Mouse (Mus musculus) neural tube, embryonic 12.5 days (tissue): Measurements from ENCODE around the gene 2200002D01Rik. TPM values are rescaled to one million over a fixed set of nuclear protein-coding genes. Genes with fewer than 3 reads are reported as not detected.

Experiments used
- ATAC-seq: fragments of 200-750 bp; cut with Nextera tagmentation; 2 replicates; pipeline ENCODE4 v1.8.0; 2017; ENCODE audit warnings: low read depth, mild to moderate bottlenecking, moderate TSS enrichment, moderate library complexity; ENCODE audit not compliant: low FRiP score
- H3K27ac ChIP-seq: fragments of 300-500 bp; sonication (generic); 2 replicates; pipeline ENCODE4 v1.5.1; 2016
- H3K27me3 ChIP-seq: fragments of 300-500 bp; sonication (generic); replicated peaks from 2 replicates; pipeline ENCODE4 v1.6.1; 2016; ENCODE audit warnings: mild to moderate bottlenecking
- H3K36me3 ChIP-seq: fragments of 300-500 bp; sonication (generic); 2 replicates; pipeline ENCODE4 v1.6.1; 2016; ENCODE audit warnings: mild to moderate bottlenecking
- H3K4me1 ChIP-seq: fragments of 300-500 bp; sonication (generic); 2 replicates; pipeline ENCODE4 v1.6.1; 2016
- H3K4me2 ChIP-seq: fragments of 300-500 bp; sonication (generic); replicated peaks from 2 replicates; pipeline ENCODE4 v1.6.1; 2016; ENCODE audit warnings: mild to moderate bottlenecking
- H3K4me3 ChIP-seq: fragments of 300-500 bp; sonication (generic); 2 replicates; pipeline ENCODE4 v1.5.1; 2016
- H3K9ac ChIP-seq: fragments of 300-500 bp; sonication (generic); 2 replicates; pipeline ENCODE4 v1.6.1; 2016; ENCODE audit warnings: mild to moderate bottlenecking
- H3K9me3 ChIP-seq: fragments of 300-500 bp; sonication (generic); 2 replicates; pipeline ENCODE4 v1.6.1; 2016; ENCODE audit warnings: mild to moderate bottlenecking
- WGBS: fragments of 180-500 bp; shearing (Covaris S2); methylation state at CpG from one replicate; pipeline ENCODE4 v1.1.7; 2016; 5-methylcytosine and 5-hydroxymethylcytosine counted together
- polyA plus RNA-seq: library from polyadenylated mRNA; unstranded; fragments of >200 nt; fragmentation: Nextera tagmentation; extraction: Ambion mirVana; gene quantifications from 2 replicates; pipeline ENCODE4 v1.2.1, GENCODE M21; 2016

The 2200002D01Rik gene
- polyA plus RNA-seq, 1 experiment from 2014 or later = 1.6 TPM

- H3K9ac ChIP-seq = no peak overlapping the region
- H3K27ac ChIP-seq = no peak overlapping the region
- no peaks in the 10 kb centered on the region for H3K4me1 ChIP-seq
- H3K4me3 ChIP-seq = no peak overlapping the region
- H3K27me3 ChIP-seq = no peaks in the 10 kb centered on the region
- WGBS = 80% methylated on average over 8 of the region's 8 CpGs
- H3K36me3 ChIP-seq = no peaks in the 10 kb centered on the region
- ATAC-seq = no peak
- H3K4me2 ChIP-seq = no peak overlapping the region
- H3K9me3 ChIP-seq = no peaks in the 10 kb centered on the region
Measured at GRCm38 (mm10) chr7:29271687-29272465, 23.6 kb upstream of the 2200002D01Rik start.

DNA sequence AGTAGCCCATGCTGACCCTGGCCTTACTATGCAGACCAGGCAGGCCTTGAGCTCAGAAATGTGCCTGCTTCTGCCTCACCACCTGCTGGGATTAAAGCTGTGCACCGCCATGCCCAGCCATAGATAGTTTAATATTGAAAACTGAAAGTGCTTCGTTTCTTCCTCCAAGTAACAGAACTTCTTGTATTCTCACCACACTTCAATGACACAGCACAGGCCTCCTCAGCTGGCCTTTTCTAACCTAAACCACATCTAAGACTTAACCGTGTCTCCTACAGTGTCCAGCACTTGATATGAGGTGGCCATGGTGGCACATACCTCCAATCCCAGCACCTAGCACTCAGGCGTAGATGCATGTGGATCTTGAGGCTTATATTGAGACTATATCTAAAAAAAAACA, 22.2 kb upstream of the 2200002D01Rik start:
- 90% methylated on average over 4 of the region's 4 CpGs for WGBS
- H3K4me1 ChIP-seq = no peaks in the 10 kb centered on the region

DNA sequence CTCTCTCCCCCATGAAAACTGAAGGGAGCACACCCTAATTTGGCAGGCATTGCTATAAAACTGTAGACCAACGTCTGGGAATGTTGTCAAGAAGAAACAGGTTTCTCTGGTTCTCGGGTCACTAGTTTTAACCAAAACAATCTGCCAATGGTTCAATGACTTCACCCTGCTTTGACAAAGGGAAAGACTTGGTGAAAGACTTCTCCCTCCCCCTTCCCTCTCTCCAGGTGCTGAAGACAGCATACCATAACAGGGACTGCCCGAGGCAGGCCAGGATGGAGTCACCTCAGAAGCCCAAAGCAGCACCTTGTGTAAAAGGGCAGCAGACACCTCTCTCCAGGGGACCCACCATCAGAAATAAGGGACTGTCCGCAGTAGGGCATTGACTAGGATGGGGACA, 18.7 kb upstream of the 2200002D01Rik start:
- Histone ChIP-seq H3K27ac (no peak overlapping the region), H3K36me3 (no peaks in the 10 kb centered on the region), H3K9me3 (no peaks in the 10 kb centered on the region), H3K27me3 (no peaks in the 10 kb centered on the region), H3K9ac (no peak overlapping the region), H3K4me1 (no peaks in the 10 kb centered on the region), H3K4me2 (no peak overlapping the region), H3K4me3 (no peak overlapping the region)
- ATAC-seq = no peak
- WGBS = 68% methylated on average over 4 of the region's 4 CpGs

More for the DNA sequence above, 22.2 kb upstream of the 2200002D01Rik start:
- H3K27me3 ChIP-seq = no peaks in the 10 kb centered on the region
- no peak overlapping the region for H3K4me3 ChIP-seq
- no peaks in the 10 kb centered on the region for H3K9me3 ChIP-seq
- no peak overlapping the region for H3K9ac ChIP-seq
- no peak for ATAC-seq
- no peak overlapping the region for H3K27ac ChIP-seq
- H3K4me2 ChIP-seq = no peak overlapping the region
- no peaks in the 10 kb centered on the region for H3K36me3 ChIP-seq

- H3K27me3 ChIP-seq = no peaks in the 10 kb centered on the region
- H3K4me1 ChIP-seq = no peaks in the 10 kb centered on the region
- H3K27ac ChIP-seq = no peak overlapping the region
- H3K36me3 ChIP-seq = no peaks in the 10 kb centered on the region
- H3K4me2 ChIP-seq = no peak overlapping the region
- H3K9ac ChIP-seq = no peak overlapping the region
- WGBS = 90% methylated on average over 7 of the region's 7 CpGs
- no peaks in the 10 kb centered on the region for H3K9me3 ChIP-seq
- H3K4me3 ChIP-seq = no peak overlapping the region
- no peak for ATAC-seq
Measured at GRCm38 (mm10) chr7:29265636-29266035, 17.4 kb upstream of the 2200002D01Rik start.

DNA sequence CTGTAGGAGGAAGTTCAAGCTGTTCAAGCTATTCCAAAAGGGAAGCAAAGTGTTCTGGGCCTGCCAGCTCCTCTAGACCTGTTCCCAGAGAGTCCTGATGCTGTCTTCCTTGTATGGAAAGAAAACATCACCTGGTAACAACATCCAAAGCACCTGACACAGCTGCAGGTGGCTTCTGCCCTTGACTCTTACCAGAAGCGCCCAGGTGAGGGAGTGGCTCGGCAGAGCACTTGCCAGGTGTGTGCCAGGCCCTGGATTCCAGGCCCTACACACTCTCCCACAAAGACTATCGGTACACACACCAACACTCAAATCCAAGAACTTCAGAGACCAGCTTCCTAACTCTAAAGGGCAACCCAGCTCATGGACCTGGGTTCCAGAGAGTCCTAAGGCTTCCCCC, 15.6 kb upstream of the 2200002D01Rik start:
- Histone ChIP-seq H3K9me3 (no peaks in the 10 kb centered on the region), H3K4me3 (no peak overlapping the region), H3K36me3 (no peaks in the 10 kb centered on the region), H3K27ac (no peak overlapping the region), H3K4me2 (no peak overlapping the region), H3K9ac (no peak overlapping the region), H3K27me3 (no peaks in the 10 kb centered on the region), H3K4me1 (peaks cover 7% of the 10 kb centered on the region)
- 93% methylated on average over 3 of the region's 3 CpGs for WGBS
- no peak for ATAC-seq

DNA sequence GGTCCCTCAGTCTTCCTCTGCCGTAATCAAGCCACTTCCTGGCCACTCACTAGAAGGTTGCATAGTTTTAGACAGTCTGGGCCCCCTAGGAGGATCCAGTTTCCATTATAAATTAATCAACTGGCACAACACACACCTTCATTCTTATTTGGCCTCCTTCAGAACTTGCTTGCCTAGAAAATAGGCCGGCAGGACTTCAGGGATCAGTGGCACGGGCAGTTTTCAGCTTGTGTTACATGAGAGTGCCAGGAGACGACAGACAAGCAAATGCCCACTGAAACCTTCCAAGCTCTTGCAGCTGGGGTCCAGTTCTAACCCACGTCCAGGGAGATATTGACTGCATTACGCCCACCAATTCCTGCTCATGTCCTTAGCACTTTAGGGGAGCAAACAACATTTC, 13.9 kb upstream of the 2200002D01Rik start:
- Histone ChIP-seq H3K4me3 (no peak overlapping the region), H3K36me3 (no peaks in the 10 kb centered on the region), H3K27me3 (no peaks in the 10 kb centered on the region), H3K27ac (no peak overlapping the region), H3K4me1 (peaks cover 7% of the 10 kb centered on the region), H3K4me2 (no peak overlapping the region), H3K9me3 (no peaks in the 10 kb centered on the region), H3K9ac (no peak overlapping the region)
- ATAC-seq = no peak
- WGBS = 81% methylated on average over 6 of the region's 6 CpGs

GRCm38 (mm10) chr7:29259781-29260730, 11.8 kb upstream of the 2200002D01Rik start:
- H3K4me2 ChIP-seq = no peak overlapping the region
- H3K27me3 ChIP-seq = no peaks in the 10 kb centered on the region
- WGBS = 76% methylated on average over 10 of the region's 10 CpGs
- H3K4me1 ChIP-seq = peaks cover 7% of the 10 kb centered on the region
- no peak overlapping the region for H3K4me3 ChIP-seq
- no peaks in the 10 kb centered on the region for H3K36me3 ChIP-seq
- 0 out of 2 replicates have a peak overlapping the region, but pooled peaks have one; percentile 18 for H3K9ac ChIP-seq
- no peaks in the 10 kb centered on the region for H3K9me3 ChIP-seq
- H3K27ac ChIP-seq = no peak overlapping the region
- no peak for ATAC-seq

DNA sequence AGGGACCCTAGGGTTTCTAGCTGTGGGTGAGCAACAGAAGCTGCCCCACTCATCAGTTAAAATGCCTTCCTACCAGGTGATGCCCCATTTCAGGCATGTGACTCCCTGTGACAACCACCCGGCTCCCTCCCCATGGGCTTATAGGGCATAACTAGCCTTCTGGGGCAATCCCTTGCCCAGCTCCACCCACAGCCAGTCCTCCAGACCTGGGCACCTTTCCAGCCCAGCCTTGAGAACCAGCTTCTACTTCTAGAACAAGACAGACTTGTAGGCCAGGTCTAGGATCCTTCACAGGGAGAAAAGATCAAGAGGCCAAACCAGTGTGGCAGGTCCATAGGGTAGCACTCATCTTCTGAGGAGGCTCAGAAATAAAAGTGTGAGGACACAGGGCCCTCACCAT, 9.1 kb upstream of the 2200002D01Rik start:
- Histone ChIP-seq H3K27ac (no peak overlapping the region), H3K9ac (no peak overlapping the region)
- 92% methylated on average over 1 of the region's 1 CpGs for WGBS

GRCm38 (mm10) chr7:29255875-29256274, 7.6 kb upstream of the 2200002D01Rik start:
- no peaks in the 10 kb centered on the region for H3K9me3 ChIP-seq
- H3K9ac ChIP-seq = no peak overlapping the region
- no peak overlapping the region for H3K4me2 ChIP-seq
- WGBS = 89% methylated on average over 4 of the region's 4 CpGs
- H3K36me3 ChIP-seq = no peaks in the 10 kb centered on the region
- no peak overlapping the region for H3K27ac ChIP-seq
- ATAC-seq = no peak
- no peaks in the 10 kb centered on the region for H3K27me3 ChIP-seq
- no peak overlapping the region for H3K4me3 ChIP-seq
- H3K4me1 ChIP-seq = peaks cover 7% of the 10 kb centered on the region

More for the DNA sequence above, 9.1 kb upstream of the 2200002D01Rik start:
- ATAC-seq = no peak
- no peak overlapping the region for H3K4me3 ChIP-seq
- peaks cover 7% of the 10 kb centered on the region for H3K4me1 ChIP-seq
- H3K27me3 ChIP-seq = no peaks in the 10 kb centered on the region
- H3K36me3 ChIP-seq = no peaks in the 10 kb centered on the region
- no peak overlapping the region for H3K4me2 ChIP-seq
- no peaks in the 10 kb centered on the region for H3K9me3 ChIP-seq

- no peak overlapping the region for H3K4me2 ChIP-seq
- H3K36me3 ChIP-seq = no peaks in the 10 kb centered on the region
- H3K9ac ChIP-seq = no peak overlapping the region
- WGBS = 73% methylated on average over 5 of the region's 5 CpGs
- H3K4me3 ChIP-seq = no peak overlapping the region
- ATAC-seq = no peak
- no peaks in the 10 kb centered on the region for H3K4me1 ChIP-seq
- H3K27me3 ChIP-seq = 0 out of 2 replicates have a peak, but pooled peaks cover 2% of the 10 kb centered on the region
- H3K27ac ChIP-seq = no peak overlapping the region
- H3K9me3 ChIP-seq = no peaks in the 10 kb centered on the region
Measured at GRCm38 (mm10) chr7:29253842-29254241, 5.6 kb upstream of the 2200002D01Rik start.

DNA sequence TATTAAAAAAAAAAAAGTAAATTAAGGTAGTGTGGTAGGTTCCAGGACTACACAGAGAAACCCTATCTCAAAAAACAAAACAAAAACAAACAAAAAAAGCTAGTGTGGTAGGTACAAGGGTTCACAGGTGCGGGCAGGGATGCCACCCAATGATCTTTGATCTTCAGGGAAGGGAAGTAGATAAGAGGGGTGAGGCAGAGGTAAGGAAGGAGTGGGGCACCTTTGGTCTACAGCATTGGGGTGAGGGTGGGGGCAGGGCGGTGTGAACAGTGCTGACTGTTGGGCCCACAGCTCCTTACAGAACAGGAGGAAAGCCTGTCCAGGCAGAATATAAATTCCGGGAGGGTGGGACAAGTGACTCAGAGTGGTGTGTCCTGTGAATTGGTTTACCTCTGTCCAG, 2.9 kb upstream of the 2200002D01Rik start:
- Histone ChIP-seq H3K27ac (no peak overlapping the region), H3K4me1 (0 out of 2 replicates have a peak, but pooled peaks cover 7% of the 10 kb centered on the region), H3K9me3 (no peaks in the 10 kb centered on the region), H3K27me3 (peaks cover 18% of the 10 kb centered on the region), H3K36me3 (peaks cover 5% of the 10 kb centered on the region; the same call in 1 of the 2 replicates), H3K9ac (no peak overlapping the region), H3K4me3 (no peak overlapping the region), H3K4me2 (no peak overlapping the region)
- ATAC-seq = no peak
- 83% methylated on average over 3 of the region's 3 CpGs for WGBS

DNA sequence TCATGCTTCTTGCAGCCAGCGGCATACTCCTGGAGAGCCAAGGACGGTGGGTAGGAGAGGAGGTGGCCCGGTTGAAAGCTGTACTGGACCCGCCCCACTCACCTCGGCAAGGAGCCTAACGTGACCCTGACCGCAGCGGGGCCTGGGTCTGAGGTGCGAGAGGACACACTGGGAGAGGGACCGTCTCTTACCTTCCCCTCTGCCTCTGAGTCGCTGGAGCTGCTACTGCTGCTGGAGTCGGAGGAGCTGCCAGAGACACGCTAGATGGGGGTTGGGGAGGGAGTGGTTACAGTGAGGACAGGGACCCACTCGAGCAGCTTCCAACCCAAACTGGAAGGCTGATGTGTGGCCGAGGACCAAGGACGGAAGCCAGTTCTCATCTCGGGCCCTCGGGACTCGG, 560 bp downstream of the 2200002D01Rik start:
- Histone ChIP-seq H3K4me3 (peak overlapping the region; percentile 15; the same call in 1 of the 2 replicates), H3K27ac (no peak overlapping the region), H3K4me2 (peak overlapping the region; percentile 51), H3K27me3 (peaks cover 18% of the 10 kb centered on the region), H3K9me3 (no peaks in the 10 kb centered on the region), H3K9ac (0 out of 2 replicates have a peak overlapping the region, but pooled peaks have one; percentile 41), H3K36me3 (peaks cover 21% of the 10 kb centered on the region), H3K4me1 (0 out of 2 replicates have a peak, but pooled peaks cover 7% of the 10 kb centered on the region)
- 9% methylated on average over 19 of the region's 19 CpGs for WGBS
- 0 out of 2 replicates have a peak, but pooled peaks have one; percentile 17 for ATAC-seq
